Mouse (Mus musculus) spleen, adult 2 months (tissue): ENCODE measurements around the gene Sfrp2. TPM values are rescaled to one million over a fixed set of nuclear protein-coding genes. Genes with fewer than 3 reads are reported as not detected.

ENCODE experiments used
- DNase-seq, 2 experiments: peaks; one replicate each; pipeline versions ENCODE4 v3.0.0 to v3.0.0-alpha.2; 2012 to 2021; ENCODE audit warnings: low spot score in 2 of 2, low read depth in 1 of 2
- H3K27ac ChIP-seq: fragments of 200-500 bp; 2 replicates; pipeline ENCODE4 v1.5.1; 2012; ENCODE audit warnings: low read length, inconsistent platforms; ENCODE audit not compliant: insufficient read depth
- H3K27me3 ChIP-seq: fragments of 200-500 bp; 2 replicates; pipeline ENCODE4 v1.6.1; 2012; ENCODE audit warnings: mild to moderate bottlenecking, moderate library complexity, low read length, inconsistent platforms; ENCODE audit not compliant: control insufficient read depth, insufficient read depth
- H3K36me3 ChIP-seq: fragments of 200-500 bp; 2 replicates; pipeline ENCODE4 v1.6.1; 2012; ENCODE audit warnings: mild to moderate bottlenecking, low read length, inconsistent platforms; ENCODE audit not compliant: control insufficient read depth, insufficient read depth
- H3K4me1 ChIP-seq: fragments of 200-500 bp; 2 replicates; pipeline ENCODE4 v1.6.1; 2011; ENCODE audit warnings: inconsistent platforms; ENCODE audit not compliant: control insufficient read depth, insufficient read depth, insufficient read length
- H3K4me3 ChIP-seq: fragments of 200-500 bp; 2 replicates; pipeline ENCODE4 v1.5.1; 2011; ENCODE audit warnings: mild to moderate bottlenecking, inconsistent platforms; ENCODE audit not compliant: insufficient read depth, insufficient read length; ENCODE audit errors: extremely low read depth
- CTCF ChIP-seq: fragments of 200-500 bp; IDR thresholded peaks from 2 replicates; pipeline ENCODE4 v1.5.1; 2011; ENCODE audit warnings: mild to moderate bottlenecking, inconsistent platforms; ENCODE audit not compliant: insufficient read depth, insufficient read length, insufficient replicate concordance; ENCODE audit errors: extremely low read depth
- POLR2A ChIP-seq: fragments of 200-500 bp; IDR thresholded peaks from 2 replicates; pipeline ENCODE4 v1.6.1; 2011; ENCODE audit warnings: low read depth, low read length, inconsistent platforms
- WGBS: fragments of 180-500 bp; shearing (Covaris S2); methylation state at CpG from one replicate; pipeline ENCODE4 v1.1.7; 2018; 5-methylcytosine and 5-hydroxymethylcytosine counted together
- polyA plus RNA-seq: library from polyadenylated mRNA; depleted of rRNA; stranded (reverse); fragments of >200 nt; gene quantifications from 2 replicates; pipeline ENCODE4 v1.2.3, GENCODE M21; 2012

Sfrp2 gene
- polyA plus RNA-seq, 1 experiment = 0.77 TPM

DNA sequence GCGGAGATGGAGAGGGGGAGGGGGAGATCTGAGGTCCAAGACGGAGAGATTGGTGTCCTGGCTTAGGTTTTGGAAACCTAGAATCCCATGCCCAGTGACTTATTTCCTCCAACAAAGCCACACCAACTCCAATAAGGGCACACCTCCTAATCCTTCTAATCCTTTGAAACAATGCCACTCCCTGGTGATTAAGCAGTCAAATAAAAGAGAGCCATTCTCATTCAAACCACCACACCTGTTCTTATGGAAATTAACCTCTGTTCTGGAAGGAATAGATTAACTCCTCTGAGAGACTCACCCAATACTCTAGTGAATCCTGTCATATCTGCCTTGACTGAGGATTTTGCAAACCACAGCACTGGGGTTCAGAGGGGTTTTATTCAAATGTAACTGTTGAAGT is 21.0 kb downstream of the Sfrp2 start:
- Histone ChIP-seq H3K4me1 (peaks cover 4% of the 10 kb centered on the region), H3K27ac (no peak overlapping the region), H3K27me3 (peaks cover 3% of the 10 kb centered on the region; the same call in 1 of the 2 replicates), H3K36me3 (no peaks in the 10 kb centered on the region), H3K4me3 (no peak overlapping the region)
- WGBS = 95% methylated on average over 2 of the region's 2 CpGs
- TF ChIP-seq CTCF (no peak), POLR2A (no peak)
- DNase-seq = no peak

DNA sequence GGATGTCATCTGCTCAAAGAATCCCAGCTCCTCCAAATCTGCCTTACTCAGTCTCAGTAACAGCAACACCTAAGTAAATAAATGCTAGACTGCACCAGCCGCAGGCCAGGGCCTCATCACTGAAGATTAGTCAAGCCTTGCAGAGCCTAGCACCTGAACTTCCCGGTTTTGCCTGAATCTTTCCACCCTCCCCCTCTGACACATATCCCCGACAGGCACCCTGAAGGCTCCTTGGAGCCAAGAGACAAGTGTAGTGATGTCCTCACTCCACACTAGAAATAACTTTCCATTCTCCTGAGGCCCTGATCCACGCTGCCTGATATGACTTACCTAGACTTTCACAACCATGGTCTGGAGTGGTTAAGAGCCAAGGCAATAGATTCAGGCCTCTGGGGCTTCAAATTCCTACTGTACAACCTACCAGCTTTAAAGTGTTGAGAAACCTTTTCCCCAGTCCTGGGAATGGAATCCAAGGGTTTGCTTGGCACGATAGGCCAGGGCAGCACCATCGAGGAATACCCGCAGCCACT is 21.7 kb downstream of the Sfrp2 start:
- Histone ChIP-seq H3K4me1 (peaks cover 4% of the 10 kb centered on the region), H3K36me3 (no peaks in the 10 kb centered on the region), H3K27me3 (peaks cover 3% of the 10 kb centered on the region; the same call in 1 of the 2 replicates), H3K4me3 (no peak overlapping the region), H3K27ac (no peak overlapping the region)
- TF ChIP-seq POLR2A = no peak
- no peak for DNase-seq
- 84% methylated on average over 7 of the region's 7 CpGs for WGBS

DNA sequence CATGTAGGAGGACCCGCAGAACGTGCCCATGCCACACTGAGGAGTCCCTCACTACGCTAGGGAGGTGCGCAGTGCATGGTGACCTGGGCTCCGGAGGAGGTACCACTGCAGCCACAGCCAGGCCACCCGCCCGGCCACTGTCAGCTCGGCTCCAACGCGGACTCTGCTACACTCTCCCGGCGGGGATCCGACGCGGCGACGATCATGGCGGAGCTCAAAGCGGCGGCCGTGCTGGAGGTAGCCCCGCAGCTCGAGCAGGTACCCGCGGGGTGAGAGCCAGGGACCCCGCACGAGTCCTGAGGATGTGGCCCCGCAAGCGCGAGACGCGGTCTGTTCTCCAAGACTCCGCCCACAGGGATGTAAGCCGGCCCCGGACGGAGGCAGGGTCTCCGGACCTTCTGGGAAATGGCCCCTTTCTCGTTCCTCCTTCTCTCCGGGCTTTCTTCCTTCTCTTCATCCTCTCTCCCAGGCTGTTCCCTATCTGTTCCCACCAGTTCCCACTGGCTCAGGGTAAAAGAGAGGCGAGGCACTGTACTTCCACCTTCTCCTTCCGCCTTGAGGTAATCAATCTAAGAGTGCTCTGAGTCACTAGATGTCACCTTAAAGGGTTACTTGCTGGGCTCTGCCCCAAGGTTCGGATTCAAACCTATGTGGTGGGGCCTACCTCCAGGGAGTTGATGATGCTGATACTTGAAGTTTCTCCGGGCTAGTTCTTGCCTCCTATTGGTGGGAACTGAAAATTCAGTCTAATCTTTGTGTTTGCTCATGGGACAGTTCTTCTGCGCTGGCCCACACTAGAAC is 23.7 kb downstream of the Sfrp2 start:
- peaks cover 3% of the 10 kb centered on the region; the same call in 1 of the 2 replicates for H3K27me3 ChIP-seq
- peaks cover 4% of the 10 kb centered on the region for H3K4me1 ChIP-seq
- peak overlapping the region; percentile 62 for H3K4me3 ChIP-seq
- H3K27ac ChIP-seq = peak overlapping the region; percentile 31; the same call in 1 of the 2 replicates
- WGBS = 3% methylated on average over 44 of the region's 44 CpGs
- H3K36me3 ChIP-seq = no peaks in the 10 kb centered on the region
- no peak for TF ChIP-seq CTCF
- TF ChIP-seq POLR2A = no peak
- DNase-seq = peak in 1 of 2 experiments; percentile 25

DNA sequence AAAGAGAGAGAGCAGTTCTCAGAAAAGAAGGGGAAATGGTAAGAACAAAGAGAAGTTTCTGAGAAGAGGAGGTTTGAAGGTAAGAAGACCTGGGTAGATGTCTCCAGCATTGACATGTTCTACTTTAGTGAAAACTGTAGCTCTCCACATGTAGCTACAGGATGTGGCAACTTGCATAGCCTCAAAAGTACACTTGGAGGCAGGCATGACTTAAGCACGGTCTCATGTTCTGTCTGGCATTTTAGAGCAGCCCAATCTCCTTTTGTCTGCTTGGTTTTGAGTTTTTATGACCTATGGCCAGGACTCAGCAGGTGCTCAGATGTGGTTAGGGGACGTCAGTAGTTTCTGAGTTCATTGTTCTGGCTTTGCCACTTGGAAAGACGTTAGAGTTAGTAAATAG is 25.3 kb downstream of the Sfrp2 start:
- 64% methylated on average over 3 of the region's 3 CpGs for WGBS
- peak in 1 of 2 experiments; percentile 19 for DNase-seq
- Histone ChIP-seq H3K27me3 (peaks cover 3% of the 10 kb centered on the region; the same call in 1 of the 2 replicates), H3K27ac (peak overlapping the region; percentile 14; the same call in 1 of the 2 replicates), H3K4me1 (peaks cover 4% of the 10 kb centered on the region), H3K36me3 (no peaks in the 10 kb centered on the region), H3K4me3 (no peak overlapping the region)
- no peak for TF ChIP-seq POLR2A

DNA sequence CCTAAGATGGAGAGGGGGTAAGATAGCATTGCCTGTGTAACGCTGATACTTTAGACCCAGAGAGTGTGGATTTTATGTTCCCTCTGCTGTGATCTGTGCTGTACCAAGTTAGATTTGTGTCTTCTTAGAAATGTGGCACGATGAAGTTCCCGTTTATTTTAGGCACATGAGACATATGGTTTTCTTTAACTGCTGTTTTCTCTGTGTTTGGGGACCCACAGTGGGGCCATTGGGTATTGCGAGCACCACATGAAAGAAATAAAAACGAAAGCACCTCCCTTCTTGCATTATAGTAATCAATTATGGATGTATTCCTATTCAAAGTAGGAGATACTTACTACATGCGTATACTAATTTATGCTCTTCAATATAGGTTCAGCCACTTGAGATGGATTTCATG is 31.0 kb downstream of the Sfrp2 start:
- no peak for DNase-seq
- no peak overlapping the region for H3K4me3 ChIP-seq
- no peaks in the 10 kb centered on the region for H3K36me3 ChIP-seq
- WGBS = 43% methylated on average over 6 of the region's 6 CpGs
- no peaks in the 10 kb centered on the region; the same call in 1 of the 2 replicates for H3K4me1 ChIP-seq
- H3K27me3 ChIP-seq = no peaks in the 10 kb centered on the region
- TF ChIP-seq POLR2A (no peak), CTCF (no peak)
- no peak overlapping the region for H3K27ac ChIP-seq

DNA sequence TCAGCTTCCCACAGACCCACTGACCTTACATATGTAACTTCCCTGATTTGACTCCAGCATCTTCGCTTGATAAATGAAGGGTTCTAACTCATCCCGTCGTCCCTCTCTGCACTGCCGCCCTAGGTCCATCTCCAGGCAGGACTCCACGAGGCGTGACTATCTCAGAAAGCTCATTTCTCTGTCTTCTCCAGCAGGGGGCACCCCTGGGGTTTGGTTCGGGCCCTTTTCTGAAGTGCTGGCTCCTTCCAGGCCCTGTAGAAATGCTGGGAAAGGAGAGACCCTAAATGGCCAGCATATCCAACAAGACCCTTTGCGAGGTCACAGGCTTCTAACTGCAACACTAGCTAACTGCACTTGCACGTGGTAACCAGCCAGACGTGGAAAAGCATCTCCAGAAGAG is 31.7 kb downstream of the Sfrp2 start:
- peak; percentile 71 for TF ChIP-seq CTCF
- TF ChIP-seq POLR2A = no peak
- Histone ChIP-seq H3K27ac (no peak overlapping the region), H3K27me3 (no peaks in the 10 kb centered on the region), H3K4me1 (no peaks in the 10 kb centered on the region; the same call in 1 of the 2 replicates), H3K4me3 (no peak overlapping the region), H3K36me3 (no peaks in the 10 kb centered on the region)
- 4% methylated on average over 10 of the region's 10 CpGs for WGBS
- DNase-seq = peak; percentile 30 to 66

DNA sequence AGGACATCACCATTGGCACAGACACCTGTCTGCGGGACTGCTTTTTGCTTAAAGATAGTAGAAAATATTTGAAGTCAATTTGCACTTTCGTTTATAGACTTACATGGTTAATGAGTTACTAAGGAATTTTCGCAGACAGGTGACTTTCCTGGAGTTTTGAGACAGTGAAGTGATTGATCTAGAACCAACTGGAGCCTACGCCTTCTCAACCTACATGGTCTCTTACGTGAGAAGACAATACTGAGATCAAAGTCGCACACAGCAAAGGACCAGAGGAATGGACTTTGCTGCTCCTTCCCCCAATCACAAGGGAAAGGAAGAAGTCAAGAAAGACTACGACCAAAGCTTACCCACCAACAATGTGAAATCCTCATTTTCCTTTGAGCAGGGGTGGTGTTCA is 33.4 kb downstream of the Sfrp2 start:
- no peak for TF ChIP-seq POLR2A
- no peak for TF ChIP-seq CTCF
- Histone ChIP-seq H3K36me3 (no peaks in the 10 kb centered on the region), H3K4me3 (no peak overlapping the region), H3K4me1 (no peaks in the 10 kb centered on the region; the same call in 1 of the 2 replicates), H3K27me3 (no peaks in the 10 kb centered on the region), H3K27ac (no peak overlapping the region)
- 94% methylated on average over 7 of the region's 7 CpGs for WGBS
- DNase-seq = no peak
